Mouse (Mus musculus): ENCODE measurements around the gene Tmcc3.

DNA sequence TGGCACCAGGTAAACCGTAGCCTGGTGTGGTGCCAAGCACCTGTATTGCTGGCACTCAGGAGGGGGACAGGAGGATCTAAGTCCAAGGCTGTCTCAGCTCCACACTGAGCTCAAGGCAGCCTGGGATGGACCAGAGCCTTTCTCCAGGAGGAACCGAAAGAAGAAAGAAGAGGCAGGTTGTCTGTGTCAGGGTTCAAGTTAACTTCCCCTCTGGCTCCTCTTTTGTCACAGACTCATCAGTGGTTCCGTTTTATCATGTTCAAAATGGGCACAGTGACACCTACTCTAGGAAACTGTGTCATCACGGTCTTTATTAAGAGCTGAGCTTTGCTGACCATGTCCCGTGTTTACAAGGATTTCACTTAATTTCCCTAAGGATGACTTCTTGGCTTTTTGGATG lies 162.4 kb downstream of the Tmcc3 start:
- TF ChIP-seq CTCF (IDR thresholded peaks at IDR 0.05; ENCODE audit: low read depth), result no peak
- TF ChIP-seq EP300 (optimal IDR thresholded peaks at IDR 0.05), result no peak

All from stomach, postnatal 0 days (tissue).